Mouse (Mus musculus) forelimb bud, embryonic 11.5 days (tissue): ENCODE data around the gene Mdp1.

Experiments
- DNase-seq: peaks from one replicate; pipeline ENCODE4 v3.0.0-alpha.2; 2012; ENCODE audit warnings: low read depth, low spot score

Gene Mdp1

DNA sequence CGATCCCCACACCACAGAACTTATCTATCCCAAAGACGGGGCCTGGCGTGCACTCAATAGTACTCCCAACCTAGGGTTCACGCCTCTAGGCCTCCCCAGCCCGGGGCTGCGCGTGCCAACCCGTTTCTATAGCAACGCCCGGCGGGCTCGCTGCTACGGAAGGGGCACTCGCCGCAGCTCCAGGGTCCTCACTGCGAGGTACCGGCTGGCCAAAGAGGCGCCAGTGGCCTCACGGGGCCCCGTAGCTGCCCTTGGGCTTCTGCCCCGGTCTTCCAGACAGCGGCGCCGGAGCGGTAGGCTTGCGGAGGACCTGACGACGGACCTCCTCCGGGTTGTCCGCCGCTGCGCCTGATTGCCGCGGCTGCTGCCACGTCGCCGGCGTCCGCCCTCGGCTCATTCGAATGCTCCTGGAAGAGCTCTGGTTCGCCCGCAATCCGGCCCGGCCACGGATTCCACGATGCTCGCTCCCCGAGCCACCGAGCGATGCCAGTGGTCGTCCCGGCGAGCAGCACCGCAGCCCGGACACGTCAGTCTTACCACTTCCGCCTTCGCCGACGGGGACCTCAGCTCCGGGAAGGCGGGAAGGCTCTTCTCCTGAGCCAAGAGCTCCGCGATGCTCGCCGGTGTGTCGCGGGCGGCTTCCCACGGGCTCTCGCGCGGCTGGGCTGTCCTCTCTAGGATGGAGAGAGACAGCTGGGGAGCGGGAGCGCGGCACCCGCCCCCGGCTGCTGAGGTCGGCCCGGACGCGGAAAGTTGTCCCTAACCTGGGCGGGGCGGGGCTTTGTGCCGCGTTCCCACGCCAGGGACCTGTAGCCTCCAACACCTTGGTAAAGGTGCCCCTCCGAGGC, 17.0 kb downstream of the Mdp1 start, which contains the start of gene Tm9sf1:
Gene Tm9sf1 (minus strand): TSS at position 747 of the 848 bp plus-strand sequence.
- DNase-seq = peak; percentile 64

GRCm38 (mm10) chr14:55642679-55643059, 17.6 kb downstream of the Mdp1 start:
- DNase-seq = no peak

DNA sequence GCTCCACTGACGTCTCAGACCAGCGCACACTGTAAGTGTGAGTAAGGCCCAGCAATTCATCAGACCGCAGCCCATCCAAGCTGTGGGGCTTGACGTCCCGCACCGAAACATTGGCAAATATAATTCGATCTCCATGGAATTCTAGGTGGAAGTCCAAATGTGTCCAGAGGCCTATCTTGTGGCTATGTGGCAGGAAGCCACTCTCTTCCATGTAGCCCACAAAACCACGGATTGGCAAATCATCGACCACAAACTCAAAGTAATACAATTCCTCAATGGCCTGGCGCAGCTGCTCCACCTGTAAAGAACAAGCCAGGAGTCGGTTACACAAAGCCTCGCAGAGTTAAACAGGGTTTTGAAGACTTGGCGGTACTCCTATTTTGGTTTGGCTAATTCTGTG, 19.0 kb downstream of the Mdp1 start:
- no peak for DNase-seq

DNA sequence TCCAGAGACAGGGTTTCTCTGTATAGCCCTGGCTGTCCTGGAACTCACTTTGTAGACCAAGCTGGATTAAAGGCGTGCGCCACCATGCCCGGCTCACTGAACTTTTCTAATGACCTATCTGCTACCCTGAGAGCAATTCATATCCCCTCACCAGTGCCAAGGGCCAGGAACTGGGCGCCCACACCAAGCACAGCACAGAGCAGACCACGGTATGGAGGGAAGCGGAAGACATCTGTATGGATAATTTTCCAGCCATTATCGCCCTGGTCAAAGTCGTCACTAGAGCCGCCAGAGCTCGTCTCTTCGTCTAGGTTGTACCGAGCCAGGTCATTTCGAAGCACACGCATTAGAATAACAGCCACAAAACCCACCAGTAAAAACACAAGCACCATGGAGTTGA, 19.5 kb downstream of the Mdp1 start:
- no peak for DNase-seq

DNA sequence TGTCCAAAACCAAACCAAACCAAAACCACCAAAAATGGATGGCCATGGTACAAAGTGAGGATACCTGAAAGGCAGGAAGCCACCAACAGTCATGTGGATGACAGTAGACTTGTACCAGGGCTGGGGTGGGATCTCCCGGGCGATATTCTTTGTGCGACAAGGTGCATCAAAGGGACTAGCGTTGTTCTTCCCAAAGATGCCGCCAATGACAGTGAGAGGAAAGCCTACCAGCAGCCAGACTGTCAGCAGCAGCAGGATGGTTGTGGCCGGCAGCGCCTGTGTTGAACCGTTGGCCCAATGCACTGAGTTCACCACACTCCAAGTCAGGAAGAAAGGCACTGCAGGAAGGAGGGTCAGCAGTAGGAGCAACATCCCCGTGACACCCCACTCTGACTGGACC, 22.5 kb downstream of the Mdp1 start, which contains the start of gene Gm49378:
Gene Gm49378 (minus strand): TSS at position 101 of the 400 bp plus-strand sequence.
- DNase-seq = no peak

DNA sequence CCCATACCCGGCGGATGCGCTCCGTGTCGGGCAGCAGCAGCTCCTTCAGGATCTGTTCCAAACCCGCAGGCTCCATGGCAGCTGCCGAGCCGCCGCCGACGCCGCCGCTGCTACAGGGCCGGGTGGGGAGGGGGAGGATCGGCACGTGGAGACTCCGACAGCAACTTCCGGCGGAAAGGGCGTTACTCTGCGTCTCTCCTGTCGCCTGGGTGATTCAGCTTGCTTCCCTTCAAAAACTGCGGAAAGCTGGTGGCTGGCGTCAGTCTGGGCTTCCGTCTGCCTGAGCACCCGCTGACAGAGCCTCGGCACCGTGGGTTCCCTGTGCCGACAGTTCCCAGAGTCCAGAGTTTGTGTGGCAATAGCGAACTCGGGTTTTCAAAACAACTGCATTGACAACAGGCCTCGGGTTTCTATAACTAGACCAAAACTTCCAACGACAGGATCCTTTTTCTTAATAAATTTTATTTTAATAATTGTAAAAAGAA, 24.7 kb downstream of the Mdp1 start, which contains the start of gene Ipo4:
Gene Ipo4 (minus strand): TSS at position 435 of the 485 bp plus-strand sequence.
- peak; percentile 82 for DNase-seq

DNA sequence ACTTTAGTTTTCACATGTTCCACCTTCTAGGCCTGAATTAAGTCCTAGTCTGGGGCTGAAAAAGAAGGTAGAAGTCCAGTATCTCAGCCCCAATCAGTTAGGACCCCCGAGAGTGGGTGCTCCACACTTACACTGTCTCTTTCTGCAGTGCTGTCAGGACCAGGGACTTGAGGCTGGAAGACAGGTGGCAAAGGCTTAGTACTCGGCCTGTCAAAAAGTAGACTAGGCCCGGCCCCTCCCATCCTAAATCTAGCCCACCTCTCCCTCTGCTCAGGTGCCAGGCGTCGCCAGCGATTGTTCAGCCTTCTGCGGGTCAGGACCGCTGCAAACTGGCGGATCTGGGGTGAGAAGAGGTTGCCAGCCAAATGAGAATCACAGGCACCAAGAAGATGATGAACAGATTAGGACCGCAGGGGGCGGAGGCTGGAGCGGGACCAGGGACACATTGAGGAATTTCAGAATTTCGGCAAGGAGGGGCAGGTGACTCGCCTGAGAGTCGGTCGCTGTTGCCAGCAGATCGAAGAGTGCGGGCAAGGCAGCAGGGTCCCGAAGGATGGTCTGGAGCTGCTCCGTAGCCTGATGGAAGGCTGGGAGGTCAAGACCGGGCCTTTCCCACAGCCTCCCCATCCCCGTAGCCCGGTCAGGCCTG, 25.3 kb downstream of the Mdp1 start:
- no peak for DNase-seq

- DNase-seq = no peak
These were observed 31.0 kb downstream of the Mdp1 start for GRCm38 (mm10) chr14:55629312-55629711.

GRCm38 (mm10) chr14:55628077-55628827, 32.1 kb downstream of the Mdp1 start:
- DNase-seq = no peak

DNA sequence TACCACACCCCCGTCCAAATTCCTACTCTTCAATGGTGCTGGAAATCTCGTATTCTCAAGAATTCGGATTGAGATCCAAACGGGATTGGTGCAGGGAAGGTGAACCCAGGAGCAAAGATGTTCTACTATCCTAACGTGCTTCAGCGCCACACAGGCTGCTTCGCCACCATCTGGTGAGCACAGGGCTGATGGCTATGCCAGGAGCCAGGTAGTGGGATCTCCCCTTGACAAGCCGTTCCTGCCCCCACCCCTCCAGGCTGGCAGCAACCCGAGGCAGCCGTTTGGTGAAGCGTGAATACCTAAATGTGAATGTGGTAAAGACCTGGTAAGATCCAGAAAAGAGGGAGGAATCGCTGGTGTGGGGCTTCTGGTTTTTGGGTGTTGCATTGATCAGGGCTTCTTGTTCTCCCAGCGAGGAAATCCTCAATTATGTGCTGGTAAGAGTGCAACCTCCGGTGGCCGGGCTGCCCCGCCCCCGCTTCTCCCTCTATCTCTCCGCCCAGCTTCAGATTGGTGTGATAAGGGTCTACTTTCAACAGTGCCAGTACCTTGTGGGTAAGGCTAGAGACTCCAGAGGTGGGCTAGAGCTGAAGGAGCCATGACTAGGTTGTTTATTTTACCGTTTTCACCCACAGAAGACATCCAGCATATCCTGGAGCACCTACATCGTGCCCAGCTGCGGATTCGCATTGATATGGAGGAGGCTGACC, 41.7 kb downstream of the Mdp1 start:
- DNase-seq = no peak

GRCm38 (mm10) chr14:55617822-55618221, 42.5 kb downstream of the Mdp1 start, which contains the start of gene Rec8:
Rec8 (plus strand) TSS chr14:55618037.
- peak; percentile 12 for DNase-seq

DNA sequence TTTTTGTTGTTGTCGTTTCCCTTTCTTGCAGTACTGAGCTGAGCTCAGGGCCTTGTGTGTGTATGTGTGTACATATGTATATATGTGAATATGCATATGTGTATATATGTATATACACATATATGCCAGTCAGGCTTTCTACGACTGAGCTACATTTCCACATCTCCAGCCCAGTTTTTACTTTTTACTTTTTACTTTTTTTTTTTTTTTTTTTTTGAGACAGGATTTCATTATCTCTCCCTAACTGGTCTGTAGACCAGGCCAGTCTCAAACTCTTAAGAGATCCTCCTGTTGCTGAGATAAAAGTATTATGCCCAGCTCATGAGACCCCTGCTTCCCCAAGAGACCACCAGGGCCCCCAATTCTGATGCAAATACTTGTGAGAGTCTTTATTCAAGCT, 43.5 kb downstream of the Mdp1 start:
- DNase-seq = no peak

GRCm38 (mm10) chr14:55615876-55616275, 44.4 kb downstream of the Mdp1 start:
- no peak for DNase-seq

DNA sequence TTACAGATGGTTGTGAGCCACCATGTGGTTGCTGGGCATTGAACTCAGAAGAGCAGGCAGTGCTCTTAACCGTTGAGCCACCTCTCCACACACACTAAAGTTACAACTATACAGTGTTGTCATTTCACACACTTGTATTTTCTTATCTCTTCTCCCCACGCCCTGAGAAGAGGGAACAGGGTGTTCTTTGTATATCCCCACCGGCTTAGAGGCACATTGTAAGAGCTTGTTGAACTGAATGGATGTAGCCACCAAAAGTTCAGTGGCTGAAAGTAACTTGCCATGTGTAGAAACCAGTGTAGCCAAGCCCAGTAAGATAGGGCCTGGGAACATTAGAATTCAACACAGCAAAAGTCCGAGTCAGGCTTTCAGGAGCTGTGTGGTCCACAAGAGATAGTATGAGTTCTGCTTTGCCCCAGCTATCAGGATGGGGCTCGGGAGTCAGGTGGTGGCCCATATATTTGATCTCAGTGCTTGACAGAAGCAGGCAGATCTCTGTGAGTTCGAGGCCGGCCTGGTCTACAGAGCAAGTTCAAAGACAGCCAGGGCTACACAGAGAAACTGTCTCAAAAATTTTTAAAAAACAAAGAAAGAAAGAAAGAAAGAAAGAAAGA, 45.6 kb downstream of the Mdp1 start:
- DNase-seq = no peak

DNA sequence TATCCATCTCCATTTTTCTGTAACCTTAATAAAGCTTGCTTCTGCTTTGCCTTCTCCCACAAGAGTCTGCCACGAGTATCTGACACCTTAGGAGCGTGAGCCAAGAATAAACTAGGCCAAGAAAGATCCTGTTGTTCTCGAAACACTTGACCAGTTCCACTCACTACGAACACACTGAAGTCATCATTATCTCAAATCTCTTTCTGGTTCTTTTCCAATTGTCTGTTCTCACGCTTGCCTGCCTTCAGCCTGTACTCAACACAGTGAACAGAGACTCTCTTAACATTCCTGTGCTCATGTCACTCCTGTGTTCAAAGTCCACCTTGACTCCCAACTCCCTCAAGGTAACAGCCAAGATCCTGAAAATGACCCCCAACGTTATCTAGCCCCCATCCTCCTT, 47.0 kb downstream of the Mdp1 start:
- DNase-seq = no peak

GRCm38 (mm10) chr14:55608339-55608738, 52.0 kb downstream of the Mdp1 start:
- DNase-seq = no peak
